Mouse (Mus musculus): ENCODE data around the gene Vps39. TPM values are rescaled to one million over a fixed set of nuclear protein-coding genes. Genes with fewer than 3 reads are reported as not detected.

Vps39 gene
- polyA plus RNA-seq, 1 experiment from 2014 or later, result 19.3 TPM

Other genes with a start within 250 kb of the Vps39 start
- gene Ehd4, start 198.5 kb downstream of the Vps39 start, polyA plus RNA-seq (2015; fragmentation: Nextera tagmentation; extraction: Ambion mirVana), result 89.4 and 96.5 TPM in 2 replicates
- gene Pla2g4e, start 107.8 kb downstream of the Vps39 start, polyA plus RNA-seq (2015; fragmentation: Nextera tagmentation; extraction: Ambion mirVana), result 0.37 TPM in 1 of 2 replicates, not detected in the other
- gene Pla2g4d, start 63.9 kb downstream of the Vps39 start, polyA plus RNA-seq (2015; fragmentation: Nextera tagmentation; extraction: Ambion mirVana), result not detected in 2 replicates
- gene Pla2g4f, start 39.0 kb downstream of the Vps39 start, polyA plus RNA-seq (2015; fragmentation: Nextera tagmentation; extraction: Ambion mirVana), result 0.30 and 0.90 TPM in 2 replicates
- 7.2 and 9.7 TPM in 2 replicates for gene Ganc, start 50.8 kb upstream of the Vps39 start, polyA plus RNA-seq (2015; fragmentation: Nextera tagmentation; extraction: Ambion mirVana)
- gene Tmem87a, start 51.0 kb upstream of the Vps39 start, polyA plus RNA-seq (2015; fragmentation: Nextera tagmentation; extraction: Ambion mirVana), result 10.8 and 11.0 TPM in 2 replicates
- gene Capn3, start 102.9 kb upstream of the Vps39 start, polyA plus RNA-seq (2015; fragmentation: Nextera tagmentation; extraction: Ambion mirVana), result 0.53 and 1.2 TPM in 2 replicates
- 38.8 and 42.4 TPM in 2 replicates for gene Zfp106, start 210.7 kb upstream of the Vps39 start, polyA plus RNA-seq (2015; fragmentation: Nextera tagmentation; extraction: Ambion mirVana)
- gene Snap23, start 214.5 kb upstream of the Vps39 start, polyA plus RNA-seq (2015; fragmentation: Nextera tagmentation; extraction: Ambion mirVana), result 53.1 and 59.1 TPM in 2 replicates

Data from lung, embryonic 15.5 days (tissue).